Mouse (Mus musculus) natural killer cell, adult 2 months (primary cell): Measurements from ENCODE around the gene Mapk11.

ENCODE experiments used
- DNase-seq, 2 experiments: peaks; one replicate each; pipeline ENCODE4 v3.0.0; 2022; ENCODE audit warnings: low spot score in 2 of 2

The Mapk11 gene

DNA sequence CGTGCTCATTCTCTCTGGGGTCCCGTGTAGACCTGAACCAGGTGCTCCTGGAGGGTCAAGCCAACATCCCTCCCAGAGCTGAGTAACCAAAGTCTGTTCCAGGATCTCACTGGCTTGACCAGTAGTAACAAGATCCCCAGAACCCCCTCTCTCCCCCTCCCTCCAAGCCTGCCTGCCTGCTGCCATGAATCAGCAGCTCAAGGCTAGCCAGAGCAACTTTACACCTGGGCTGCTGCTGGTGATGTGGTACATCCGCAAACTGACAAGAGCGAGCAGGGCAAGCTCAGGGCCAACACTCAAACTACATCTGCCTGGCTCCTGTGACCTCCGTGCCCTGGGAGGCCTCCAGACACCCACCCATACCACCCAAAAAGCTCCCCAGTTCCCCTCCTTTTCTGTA, 8.0 kb downstream of the Mapk11 start:
- DNase-seq: no peak

DNA sequence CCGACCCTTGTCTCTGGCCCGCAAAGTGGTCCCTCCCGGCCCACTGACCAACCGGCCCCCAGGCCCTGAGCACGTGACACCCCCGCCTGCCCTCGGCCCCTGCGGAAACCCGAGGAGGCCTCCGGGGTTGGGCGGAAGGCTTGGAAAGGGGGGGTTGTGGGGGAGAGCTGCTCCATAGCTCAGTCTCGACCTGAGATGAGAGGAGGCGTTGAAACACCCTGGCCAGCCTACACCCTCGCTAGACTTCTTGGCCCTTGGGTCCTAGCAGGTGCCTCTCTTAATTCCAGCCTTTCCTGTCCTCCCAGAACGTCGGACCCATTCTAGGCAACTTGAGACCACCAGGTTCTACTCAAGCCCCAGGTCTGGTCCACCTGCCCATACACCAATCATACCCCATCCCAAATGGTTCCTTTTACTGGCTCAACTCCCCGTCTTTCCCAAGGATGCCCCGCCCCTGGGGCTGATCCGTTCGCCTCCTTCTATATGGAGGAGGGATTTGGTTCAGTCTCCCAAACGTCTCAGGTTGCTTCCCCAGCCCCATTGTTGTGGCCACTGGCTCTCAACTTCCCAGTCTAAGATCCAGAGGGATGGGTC, 8.7 kb downstream of the Mapk11 start, which contains the start of gene Mapk12:
Gene Mapk12 (minus strand): TSS at position 45 of the 594 bp plus-strand sequence.
- no peak for DNase-seq

DNA sequence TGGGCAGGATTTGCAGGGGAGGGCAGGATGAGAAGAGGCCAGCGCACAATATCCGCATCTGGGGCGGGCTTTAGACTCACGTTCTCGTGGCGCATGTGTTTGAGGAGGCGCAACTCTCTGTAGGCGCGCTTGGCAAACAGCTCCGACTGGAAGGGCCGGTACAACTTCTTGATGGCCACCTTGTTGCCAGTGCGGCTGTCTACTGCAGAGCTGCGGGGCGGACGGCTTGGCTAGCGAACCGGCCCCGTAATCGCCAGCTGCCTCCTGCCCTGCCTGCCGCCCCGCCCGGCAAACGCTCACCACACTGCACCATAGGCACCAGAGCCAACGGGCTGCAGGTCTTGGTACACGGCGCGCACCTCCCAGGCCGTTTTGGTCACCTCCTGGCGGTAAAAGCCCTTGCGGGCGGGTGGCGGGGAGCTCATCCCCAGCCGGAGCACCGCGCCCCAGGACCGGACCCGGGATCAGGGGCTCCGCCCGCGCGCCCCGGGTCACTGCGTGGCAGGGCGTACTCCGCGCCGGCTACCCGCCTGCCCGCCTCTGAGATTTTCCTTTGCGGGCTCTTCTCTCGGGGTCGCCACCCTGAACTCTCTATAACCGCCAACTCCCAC, 9.3 kb downstream of the Mapk11 start:
- no peak for DNase-seq

GRCm38 (mm10) chr15:89138531-89138930, 10.9 kb downstream of the Mapk11 start:
- no peak for DNase-seq

DNA sequence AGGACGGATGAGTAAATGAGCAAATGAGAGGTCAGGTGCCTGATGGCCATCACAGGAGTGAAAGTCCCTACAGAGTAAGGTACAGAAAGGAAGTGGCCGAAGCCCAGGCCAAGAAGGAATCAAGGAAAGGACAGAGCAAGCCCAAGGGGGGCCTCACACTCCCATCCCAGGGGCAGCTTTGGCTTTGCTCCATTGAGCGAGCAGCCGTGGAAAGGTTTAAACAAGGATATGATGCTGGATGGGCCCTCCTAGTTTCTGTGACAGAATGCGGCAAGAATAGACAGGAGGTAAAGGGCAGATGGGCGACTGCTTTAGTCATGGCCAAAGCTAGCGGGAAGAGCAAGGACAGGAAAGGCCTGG, 11.4 kb downstream of the Mapk11 start:
- DNase-seq: no peak

DNA sequence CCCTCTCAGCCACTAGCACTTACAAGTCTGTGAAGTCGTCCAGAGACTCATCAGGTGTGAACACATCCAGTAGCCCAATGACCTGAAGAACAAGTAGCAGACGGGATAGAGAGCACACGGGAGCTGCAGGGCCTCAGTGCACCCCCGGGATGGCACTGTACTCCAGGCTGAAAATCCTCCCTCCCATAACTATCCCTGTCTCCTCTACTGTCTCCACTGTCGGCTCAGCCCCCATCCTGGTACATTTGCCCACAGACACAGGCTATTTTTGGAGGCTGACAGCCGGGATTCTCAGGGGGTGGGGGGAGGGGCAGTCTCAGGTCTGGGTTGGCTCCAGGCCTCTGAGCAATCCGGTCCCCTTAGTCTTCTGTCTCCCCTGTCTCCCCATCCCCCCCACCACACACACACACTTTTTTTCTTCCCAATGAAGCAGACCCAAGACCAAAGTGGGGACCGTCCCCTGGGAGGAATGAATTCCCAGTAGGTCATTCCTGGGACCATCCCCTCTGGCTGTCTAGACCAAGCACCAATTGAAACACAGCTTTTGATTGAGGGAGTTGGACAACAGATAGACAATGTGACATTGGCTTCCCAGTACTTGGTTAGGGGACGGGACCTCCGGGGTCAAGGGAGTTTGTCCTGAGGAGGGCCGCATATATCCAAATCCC, 11.9 kb downstream of the Mapk11 start:
- DNase-seq: no peak

- DNase-seq: no peak
Observed at GRCm38 (mm10) chr15:89136461-89137155, 12.8 kb downstream of the Mapk11 start.

DNA sequence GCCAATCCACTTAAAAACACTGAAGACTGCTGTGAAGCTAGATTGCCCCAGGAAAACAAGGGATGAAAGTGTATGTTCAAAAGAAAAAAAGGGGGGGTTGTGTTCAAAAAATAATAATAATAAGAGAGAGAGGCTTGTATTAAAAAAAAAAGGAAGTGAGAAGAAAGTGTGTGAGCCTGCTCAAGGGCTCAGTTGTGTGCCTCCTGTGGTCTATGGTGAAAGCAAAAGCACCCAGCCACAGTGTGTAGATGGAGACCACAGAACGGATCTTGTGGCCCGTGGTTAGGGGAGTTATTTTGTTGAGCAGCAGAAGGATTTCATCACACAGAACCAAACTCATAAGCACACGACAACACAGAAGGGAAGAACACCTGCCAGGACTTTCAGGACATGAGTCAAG, 18.1 kb downstream of the Mapk11 start:
- peak; percentile 90 for DNase-seq

- no peak for DNase-seq
Observed at GRCm38 (mm10) chr15:89130245-89130644, 19.2 kb downstream of the Mapk11 start.

DNA sequence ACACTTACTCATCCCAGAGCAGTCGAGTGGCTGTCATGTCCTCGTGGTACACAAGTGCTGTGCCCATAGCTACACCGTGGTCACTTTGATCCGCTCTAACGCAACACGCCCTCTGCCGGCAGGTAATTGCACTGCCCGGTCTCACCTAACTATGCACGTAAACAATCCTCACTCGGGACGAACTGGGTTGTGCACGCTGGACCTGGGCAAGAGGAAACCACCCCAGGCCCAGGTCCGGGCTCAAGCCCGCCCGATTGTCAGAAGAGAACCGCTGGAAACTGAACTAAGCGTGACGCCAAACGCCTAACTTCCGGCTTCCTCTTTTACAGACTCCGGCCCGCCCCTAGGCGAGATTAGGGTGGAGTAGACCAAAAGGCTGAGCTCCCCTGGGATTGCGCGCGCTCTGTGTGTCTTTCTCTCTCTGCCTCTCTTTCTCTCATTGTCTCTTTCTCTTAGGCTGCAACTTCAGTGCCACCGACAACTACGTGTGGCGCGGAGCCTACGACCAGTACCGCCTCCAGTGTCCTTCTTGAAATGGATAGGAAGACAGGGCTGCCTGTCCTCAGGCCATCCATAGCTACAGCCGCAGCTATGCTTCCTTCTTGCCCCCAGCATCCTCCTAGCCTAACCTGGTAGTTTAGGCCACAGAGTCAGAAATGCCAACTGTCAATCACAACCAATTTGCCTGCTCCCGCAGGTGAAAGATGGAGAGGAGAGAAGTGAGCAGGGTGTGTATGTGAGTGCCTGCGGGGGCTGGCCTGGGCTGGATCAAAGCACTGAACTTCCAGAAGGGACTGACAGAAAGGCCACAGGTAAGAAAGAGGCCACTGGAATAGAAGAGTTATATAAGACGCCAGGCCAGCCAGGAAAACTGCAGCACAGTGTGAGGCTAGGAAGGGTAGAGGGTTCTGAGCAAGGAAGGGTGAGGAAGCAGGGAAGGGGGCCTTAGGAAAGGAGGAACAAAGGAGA, 20.8 kb downstream of the Mapk11 start, which contains the start of gene Hdac10:
Gene Hdac10 (minus strand): TSS at position 319 of the 969 bp plus-strand sequence.
- DNase-seq: peak; percentile 85 to 86

GRCm38 (mm10) chr15:89127364-89127940, 22.0 kb downstream of the Mapk11 start:
- DNase-seq: no peak

- DNase-seq: no peak
Observed at GRCm38 (mm10) chr15:89126622-89127021, 22.8 kb downstream of the Mapk11 start.

DNA sequence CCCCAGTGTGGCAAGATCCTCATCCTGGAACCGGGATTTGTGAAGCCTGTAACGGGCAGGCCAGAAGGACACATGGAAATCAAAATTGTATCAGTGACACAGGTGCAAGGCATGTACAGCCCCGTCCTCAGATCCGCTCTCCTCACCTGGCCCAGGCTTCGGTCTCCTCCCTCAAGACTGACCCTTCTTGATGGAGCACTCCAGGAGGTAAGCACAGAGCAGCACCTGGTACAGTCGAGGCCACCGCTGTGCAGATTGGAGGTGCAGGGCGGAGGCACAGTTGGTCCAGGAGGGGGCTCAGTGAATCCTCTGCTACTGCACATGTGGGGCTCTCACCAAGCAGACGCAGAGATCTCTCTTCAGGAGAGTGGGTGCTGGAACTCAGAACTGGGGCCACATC, 24.1 kb downstream of the Mapk11 start:
- no peak for DNase-seq

DNA sequence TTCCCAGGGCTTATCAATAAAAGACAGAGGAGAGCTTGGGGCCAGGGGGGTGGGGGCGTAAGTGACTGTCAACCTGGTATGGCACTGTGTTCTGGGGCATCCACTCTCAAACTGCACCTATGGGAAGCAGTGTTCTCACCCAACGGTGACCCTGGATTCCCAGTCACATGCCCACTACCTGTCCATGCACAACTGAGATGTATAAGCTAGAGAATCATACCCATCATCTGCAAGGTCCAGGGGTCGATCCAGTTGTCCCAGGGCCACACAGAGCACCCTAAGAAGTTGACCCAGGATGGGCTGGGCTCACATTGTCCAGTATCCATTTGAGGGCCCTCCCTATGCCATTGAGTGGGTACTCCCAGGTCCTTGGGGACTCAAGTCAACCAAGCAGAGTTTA, 25.1 kb downstream of the Mapk11 start:
- DNase-seq: no peak

- no peak for DNase-seq
Observed at GRCm38 (mm10) chr15:89123595-89123994, 25.8 kb downstream of the Mapk11 start.

DNA sequence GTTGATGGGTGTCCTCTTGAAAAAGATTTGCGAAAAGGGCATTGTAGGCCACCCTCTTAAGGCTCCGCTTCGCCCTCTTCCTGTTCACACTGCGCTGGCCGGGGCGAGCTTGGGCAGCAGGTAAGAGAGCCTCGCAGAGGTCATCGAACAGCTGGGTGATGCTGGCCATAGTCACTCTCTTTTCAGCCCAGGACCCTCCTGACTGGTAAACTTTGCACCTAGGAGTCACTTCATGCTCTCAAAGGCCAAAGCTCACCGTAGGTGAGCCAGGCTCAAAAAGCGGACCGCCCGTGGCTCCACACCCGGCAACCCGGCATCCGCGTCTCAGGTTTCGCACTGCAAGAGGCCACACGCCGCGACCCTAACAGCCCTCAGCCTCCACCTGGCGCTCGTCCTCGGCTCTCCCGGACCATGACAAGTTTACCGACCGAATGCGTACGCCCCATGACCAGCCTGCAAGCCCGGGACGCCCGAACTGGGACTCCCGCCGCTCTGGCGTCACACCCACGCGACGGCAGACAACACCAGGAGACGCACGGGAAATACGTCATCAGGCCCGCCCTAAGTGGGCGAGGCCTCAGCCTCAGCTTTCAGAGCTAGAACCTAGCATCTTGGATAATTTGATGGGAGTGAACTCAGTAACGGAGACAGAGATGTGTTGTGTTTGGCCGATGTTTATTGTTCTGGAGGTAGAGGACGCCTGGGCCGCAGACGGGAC, 26.6 kb downstream of the Mapk11 start, which contains the start of gene Tubgcp6:
Gene Tubgcp6 (minus strand): TSS at position 464 of the 718 bp plus-strand sequence.
- DNase-seq: peak; percentile 88 to 91

DNA sequence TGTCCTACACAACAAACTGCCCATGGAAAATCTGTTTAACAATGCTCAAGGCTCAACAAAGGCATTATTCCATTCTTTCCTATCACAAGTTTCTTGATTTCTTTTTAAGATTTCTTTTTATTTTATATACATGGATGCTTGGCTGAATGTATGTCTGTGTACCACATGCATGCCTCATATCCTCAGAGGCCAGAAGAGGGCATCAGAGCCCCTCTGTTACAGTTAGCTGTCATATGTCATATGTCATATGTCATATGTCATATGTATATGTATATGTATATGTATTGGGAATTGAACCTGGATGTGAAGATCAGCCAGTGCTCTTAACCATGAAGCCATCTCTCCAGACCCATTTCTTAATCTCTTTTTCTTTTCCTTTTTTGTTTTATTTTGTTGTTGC, 31.4 kb downstream of the Mapk11 start:
- peak in 1 of 2 experiments; percentile 38 for DNase-seq

DNA sequence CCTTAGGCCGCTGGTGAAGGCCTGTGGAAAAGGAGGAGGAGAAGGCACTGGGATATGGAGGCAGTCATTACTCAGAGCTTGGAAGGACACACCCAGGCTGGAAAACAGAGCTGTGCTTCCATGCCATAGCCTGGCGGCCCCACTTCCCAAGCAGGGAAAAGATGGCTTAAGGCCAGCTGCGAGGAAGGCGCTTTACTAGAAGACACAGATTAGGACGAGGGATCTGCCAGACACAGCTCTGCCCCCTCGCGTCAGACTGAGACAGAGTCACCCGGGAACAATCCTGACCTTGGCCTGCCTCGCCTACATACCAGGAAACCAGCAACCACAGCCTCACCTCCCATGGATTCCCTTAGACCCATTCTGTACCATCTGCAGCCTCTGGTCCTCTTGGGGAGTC, 39.3 kb downstream of the Mapk11 start:
- no peak for DNase-seq

- DNase-seq: peak; percentile 24 to 51
Observed at GRCm38 (mm10) chr15:89106976-89107375, 42.5 kb downstream of the Mapk11 start.

DNA sequence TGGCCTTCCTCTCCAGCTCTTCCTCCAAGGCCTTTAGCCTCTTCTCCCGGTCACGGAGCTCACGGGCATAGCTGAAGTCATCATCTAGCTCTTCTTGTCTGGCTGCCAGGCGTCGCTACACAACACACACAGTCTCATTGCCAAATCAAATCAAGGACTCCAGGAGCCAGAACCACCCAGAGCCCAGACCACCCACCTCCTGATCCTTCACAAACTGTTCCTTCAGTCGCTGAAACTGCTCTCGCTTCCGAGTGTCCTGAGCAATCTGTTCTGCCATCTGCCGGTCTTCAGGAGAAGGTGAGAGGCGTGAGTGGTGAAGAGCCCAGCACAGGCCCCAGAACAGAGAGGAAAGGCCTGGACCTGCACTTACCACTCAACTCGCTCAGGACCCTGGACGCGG, 43.4 kb downstream of the Mapk11 start:
- DNase-seq: no peak
